Mouse (Mus musculus) embryonic fibroblast, embryonic 13.5 days (primary cell): ENCODE measurements around the gene Mien1. TPM values are rescaled to one million over a fixed set of nuclear protein-coding genes. Genes with fewer than 3 reads are reported as not detected.

Experiments
- H3K27ac ChIP-seq: 2 replicates; pipeline ENCODE4 v1.5.1; 2012; ENCODE audit warnings: low read length, control low read depth, inconsistent platforms; ENCODE audit not compliant: insufficient read depth
- H3K4me1 ChIP-seq: 2 replicates; pipeline ENCODE4 v1.6.1; 2011; ENCODE audit warnings: low read length; ENCODE audit not compliant: control insufficient read depth, insufficient read depth
- H3K4me3 ChIP-seq: 2 replicates; pipeline ENCODE4 v1.5.1; 2011; ENCODE audit warnings: mild to moderate bottlenecking, control low read depth, low read length; ENCODE audit not compliant: insufficient read depth
- CTCF ChIP-seq: IDR thresholded peaks from 2 replicates; pipeline ENCODE4 v1.5.1; 2011; ENCODE audit warnings: mild to moderate bottlenecking, control low read depth, low read length, moderate library complexity, borderline replicate concordance; ENCODE audit not compliant: insufficient read depth
- POLR2A ChIP-seq: IDR thresholded peaks from 2 replicates; pipeline ENCODE4 v1.6.1; 2011; ENCODE audit warnings: low read depth, mild to moderate bottlenecking, control low read depth, low read length, moderate library complexity
- polyA plus RNA-seq: library from polyadenylated mRNA; stranded (reverse); fragments of >200 nt; gene quantifications from 2 replicates; pipeline ENCODE4 v1.2.4, GENCODE M21; 2011; ENCODE audit warnings: low read depth; ENCODE audit not compliant: missing spikeins, insufficient read length

Gene Mien1
- polyA plus RNA-seq, 1 experiment, result 47.2 TPM

DNA sequence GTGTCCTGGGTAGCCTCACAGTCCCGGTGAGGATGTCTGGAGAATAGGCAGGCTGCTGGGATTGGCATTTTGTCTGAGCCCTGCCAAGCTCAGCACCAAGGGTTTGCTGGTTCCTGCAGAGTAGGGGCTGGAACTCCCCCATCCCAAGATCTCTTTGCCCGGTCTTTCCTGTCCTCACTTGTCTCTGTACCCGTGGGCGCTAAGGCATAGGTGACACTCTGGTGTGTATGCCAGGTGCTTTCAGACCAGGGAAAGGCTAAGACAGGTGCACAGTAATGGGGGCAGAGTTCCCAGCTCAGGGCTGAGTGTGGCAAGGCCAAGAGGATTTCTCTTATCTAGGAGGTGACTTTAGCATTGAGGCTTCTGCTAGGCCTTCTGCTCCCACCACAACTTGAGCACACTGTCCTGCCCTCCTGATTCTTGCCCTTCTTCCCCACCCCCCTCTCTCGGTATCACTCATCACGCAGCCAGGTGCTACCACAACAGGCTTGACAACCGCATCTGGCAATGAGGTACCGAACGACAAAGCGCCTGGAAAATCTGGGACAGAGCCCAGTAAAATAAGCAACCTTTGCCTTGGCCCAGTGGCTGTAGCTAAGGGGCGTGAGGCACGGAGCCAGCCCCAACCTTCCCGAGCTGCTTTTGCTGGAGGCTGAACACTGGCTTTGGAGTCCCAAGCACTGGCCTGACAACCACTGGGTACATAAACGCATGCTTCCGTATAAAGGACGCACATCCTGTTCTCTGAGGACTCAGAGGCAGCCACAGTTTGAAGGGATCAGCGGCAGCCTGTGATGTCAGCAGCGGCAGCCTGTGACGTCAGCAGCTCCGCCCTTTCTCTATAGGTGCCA, 11.4 kb upstream of the Mien1 start:
- no peak for TF ChIP-seq CTCF
- TF ChIP-seq POLR2A, result no peak
- Histone ChIP-seq H3K27ac (no peak overlapping the region), H3K4me1 (no peaks in the 10 kb centered on the region), H3K4me3 (no peak overlapping the region)

DNA sequence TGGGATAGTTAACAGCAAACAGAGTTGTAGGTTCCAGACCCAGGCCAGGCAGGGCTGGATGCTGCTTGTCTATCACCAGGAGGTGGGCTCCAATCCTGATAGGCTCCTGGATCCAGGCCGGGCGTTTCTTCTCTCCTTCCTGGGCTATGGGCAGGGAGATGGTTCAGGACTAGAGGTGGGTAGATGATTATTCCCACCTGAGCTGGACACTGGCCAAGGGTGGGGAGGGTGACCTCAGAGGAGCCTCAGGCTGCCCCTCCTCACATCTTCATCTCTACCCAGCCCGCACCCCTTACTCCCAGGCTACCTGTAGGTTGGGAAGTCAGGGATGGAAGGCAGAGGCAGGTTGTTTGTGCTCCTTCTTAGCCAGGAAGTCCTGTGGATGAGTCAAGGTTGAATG, 10.6 kb upstream of the Mien1 start:
- H3K4me3 ChIP-seq, result no peak overlapping the region
- H3K4me1 ChIP-seq, result no peaks in the 10 kb centered on the region
- no peak for TF ChIP-seq CTCF
- TF ChIP-seq POLR2A, result no peak
- H3K27ac ChIP-seq, result no peak overlapping the region

DNA sequence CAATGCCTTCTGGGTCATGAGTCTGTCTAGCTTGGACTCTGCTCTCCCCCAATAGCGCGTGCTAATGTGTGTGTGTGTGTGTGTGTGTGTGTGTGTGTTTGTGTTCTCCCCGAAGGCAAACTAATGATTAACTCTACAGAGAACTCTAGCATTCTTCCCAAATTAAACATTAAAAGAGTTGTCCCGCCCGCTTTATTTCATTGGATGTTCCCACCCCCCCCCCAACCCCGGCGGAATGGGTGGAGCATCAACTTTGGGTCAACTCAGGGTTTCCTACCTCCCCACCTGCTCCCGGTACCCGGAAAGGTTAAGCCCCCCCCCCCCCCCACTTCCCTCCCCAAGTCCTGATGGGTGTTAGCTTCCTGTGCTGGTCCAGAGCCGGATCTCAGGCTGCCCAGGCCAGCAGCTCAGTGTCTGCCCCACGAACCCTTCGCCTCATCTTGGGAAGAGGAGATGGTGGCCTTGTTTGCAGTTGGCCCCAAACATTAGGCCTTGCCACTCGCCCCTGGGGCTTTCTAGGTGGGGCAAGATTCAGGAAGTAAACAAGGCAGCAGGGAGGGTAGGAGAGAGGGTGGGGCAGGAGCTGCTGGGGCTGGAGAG, 9.5 kb upstream of the Mien1 start:
- Histone ChIP-seq H3K27ac (no peak overlapping the region), H3K4me1 (no peaks in the 10 kb centered on the region), H3K4me3 (no peak overlapping the region)
- no peak for TF ChIP-seq CTCF

DNA sequence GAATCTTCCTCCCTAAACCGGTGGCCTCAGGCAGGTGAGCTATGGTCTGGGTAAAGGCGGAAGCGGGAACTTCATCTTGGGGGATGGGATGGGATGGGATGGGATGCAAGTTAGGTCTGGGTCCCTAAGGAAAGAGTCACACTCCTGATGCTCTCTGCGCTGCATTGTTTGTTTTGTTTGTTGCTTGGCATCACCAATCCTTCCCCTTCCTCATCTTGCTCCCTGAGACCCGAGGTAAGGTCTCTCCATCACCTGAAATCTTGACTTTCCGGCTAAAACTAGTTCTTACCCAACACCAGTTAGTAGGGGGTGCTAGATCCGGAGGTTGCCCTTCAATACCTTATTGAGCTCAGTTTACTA, 8.7 kb upstream of the Mien1 start:
- TF ChIP-seq CTCF, result no peak
- TF ChIP-seq POLR2A, result no peak
- Histone ChIP-seq H3K4me1 (no peaks in the 10 kb centered on the region), H3K4me3 (no peak overlapping the region), H3K27ac (no peak overlapping the region)

DNA sequence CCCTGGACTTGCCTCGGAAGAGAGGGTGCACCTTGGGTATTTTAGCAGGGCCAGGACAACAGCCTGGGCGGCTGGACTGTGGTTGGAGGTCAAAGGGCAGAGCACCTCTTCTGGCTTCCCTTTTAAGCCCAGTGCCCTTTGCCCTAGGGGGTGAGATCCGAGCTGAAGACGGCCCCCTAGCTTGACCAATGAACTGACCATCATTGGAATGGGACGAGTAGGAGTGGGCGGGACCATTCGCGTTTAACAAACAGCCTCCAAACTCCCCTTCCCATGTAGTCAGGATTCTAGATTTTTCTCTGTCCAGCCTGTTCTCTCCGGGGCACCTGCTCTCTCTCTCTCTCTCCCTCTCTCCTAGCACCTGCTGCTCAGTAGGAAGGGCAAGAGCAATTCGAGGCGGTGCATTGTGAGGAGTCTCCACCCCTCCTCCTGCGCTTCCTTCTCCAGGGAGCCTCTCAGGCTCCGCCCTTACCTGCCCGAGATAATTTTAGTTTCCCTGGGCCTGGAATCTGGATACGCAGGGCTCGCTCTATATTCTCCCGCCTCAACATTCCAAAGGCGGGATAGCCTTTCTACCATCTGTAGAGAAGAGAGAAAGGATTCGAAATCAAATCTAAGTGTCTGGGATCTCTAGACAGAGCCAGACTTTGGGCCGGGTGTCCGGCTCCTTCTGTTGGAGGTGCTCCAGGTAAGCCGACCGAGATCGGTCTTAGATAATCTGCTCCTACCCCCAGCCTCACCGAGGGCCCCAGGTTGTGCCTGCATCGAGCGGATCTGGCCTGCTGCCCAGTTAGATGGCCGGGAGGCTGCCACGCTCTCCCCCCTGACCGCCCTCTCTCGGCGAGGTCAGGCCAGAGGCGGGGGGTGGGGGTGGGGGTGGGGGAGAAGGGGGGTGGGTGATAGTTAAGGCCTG, 8.0 kb upstream of the Mien1 start:
- Histone ChIP-seq H3K4me3 (no peak overlapping the region), H3K4me1 (no peaks in the 10 kb centered on the region), H3K27ac (no peak overlapping the region)
- no peak for TF ChIP-seq POLR2A

DNA sequence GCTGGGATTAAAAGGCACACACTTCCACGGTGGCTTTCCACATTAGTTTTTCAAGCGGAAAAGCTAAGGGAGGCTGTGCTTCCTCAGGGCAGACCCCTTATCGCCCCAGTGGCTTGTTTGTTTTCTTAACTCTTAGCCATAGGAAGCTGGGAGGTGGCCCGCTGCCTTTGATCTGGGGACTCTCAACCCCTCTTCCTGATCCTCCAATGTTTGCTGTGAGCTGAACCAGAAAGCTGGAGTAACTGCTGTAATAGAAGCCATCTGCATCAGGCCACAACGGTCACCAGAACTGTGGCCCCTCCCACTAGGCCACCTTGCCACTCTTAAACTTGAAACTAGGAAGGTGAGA, 7.4 kb upstream of the Mien1 start, which contains the start of gene Grb7:
Gene Grb7 (plus strand): TSS at position 182 of the 349 bp plus-strand sequence.
- TF ChIP-seq CTCF (no peak), POLR2A (no peak)
- no peak within 1 kb of the TSS for H3K4me3 ChIP-seq
- no peaks in the 10 kb centered on the region for H3K4me1 ChIP-seq
- no peak within 1 kb of the TSS for H3K27ac ChIP-seq

DNA sequence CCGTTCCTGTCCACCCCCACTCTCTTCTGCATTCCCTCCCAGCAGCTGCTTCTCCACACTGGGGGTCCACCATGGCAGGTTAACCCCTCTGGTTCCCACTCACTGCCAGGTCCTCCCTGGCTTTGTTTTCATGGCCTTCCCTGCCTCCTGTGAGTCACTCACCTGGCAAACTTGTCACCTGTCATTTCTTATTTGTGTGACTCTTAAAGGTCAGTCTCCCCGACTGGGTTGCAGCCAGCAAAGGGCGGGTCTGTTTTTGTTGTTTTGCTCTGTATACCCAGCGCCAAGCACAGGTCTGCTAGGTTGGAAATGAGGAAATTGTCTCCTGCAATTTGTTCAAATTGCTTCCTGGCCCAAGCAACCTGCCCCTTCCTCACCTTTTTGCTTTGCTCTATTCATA, 6.9 kb upstream of the Mien1 start:
- no peak overlapping the region for H3K4me3 ChIP-seq
- no peak overlapping the region for H3K27ac ChIP-seq
- no peaks in the 10 kb centered on the region for H3K4me1 ChIP-seq
- TF ChIP-seq POLR2A (no peak), CTCF (no peak)

DNA sequence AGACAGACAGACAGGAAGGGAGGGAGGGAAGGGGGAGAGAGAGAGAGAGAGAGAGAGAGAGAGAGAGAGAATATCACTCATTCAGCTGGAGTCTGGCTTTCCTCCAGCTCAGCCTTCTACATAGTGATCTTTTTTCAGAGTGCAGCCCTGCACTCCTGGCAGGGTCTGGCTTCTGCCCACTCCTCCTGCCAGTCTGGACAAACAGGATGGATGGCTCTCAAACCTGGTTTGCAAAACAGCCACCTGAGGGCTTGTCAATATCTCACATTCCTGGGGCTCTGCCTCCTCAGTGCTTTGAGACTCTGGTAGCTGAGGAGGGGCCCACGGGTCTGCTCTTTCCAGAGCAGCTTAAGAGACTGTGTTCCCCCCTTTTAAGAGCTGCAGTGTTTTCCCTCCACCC, 6.4 kb upstream of the Mien1 start:
- TF ChIP-seq CTCF (no peak), POLR2A (no peak)
- Histone ChIP-seq H3K27ac (no peak overlapping the region), H3K4me1 (no peaks in the 10 kb centered on the region), H3K4me3 (no peak overlapping the region)

DNA sequence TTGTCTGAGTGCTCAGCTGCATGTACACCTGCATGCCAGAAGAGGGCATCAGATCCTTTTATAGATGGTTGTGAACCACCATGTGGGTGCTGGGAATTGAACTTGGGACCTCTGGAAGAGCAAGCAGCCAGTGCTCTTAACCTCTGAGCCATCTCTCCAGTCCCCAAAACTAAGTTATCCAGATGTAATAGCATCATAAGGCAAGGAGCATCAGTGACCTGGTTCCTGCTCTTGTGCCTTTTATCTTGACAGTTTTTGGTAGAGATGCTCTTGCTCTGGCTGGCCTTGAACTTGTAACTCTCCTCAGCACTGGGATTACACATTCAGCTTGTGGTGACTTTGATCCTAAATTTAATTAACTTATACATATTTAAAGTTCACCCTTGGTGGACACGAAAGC, 4.9 kb upstream of the Mien1 start:
- Histone ChIP-seq H3K4me3 (no peak overlapping the region), H3K27ac (no peak overlapping the region), H3K4me1 (no peaks in the 10 kb centered on the region)
- TF ChIP-seq CTCF, result no peak
- no peak for TF ChIP-seq POLR2A

DNA sequence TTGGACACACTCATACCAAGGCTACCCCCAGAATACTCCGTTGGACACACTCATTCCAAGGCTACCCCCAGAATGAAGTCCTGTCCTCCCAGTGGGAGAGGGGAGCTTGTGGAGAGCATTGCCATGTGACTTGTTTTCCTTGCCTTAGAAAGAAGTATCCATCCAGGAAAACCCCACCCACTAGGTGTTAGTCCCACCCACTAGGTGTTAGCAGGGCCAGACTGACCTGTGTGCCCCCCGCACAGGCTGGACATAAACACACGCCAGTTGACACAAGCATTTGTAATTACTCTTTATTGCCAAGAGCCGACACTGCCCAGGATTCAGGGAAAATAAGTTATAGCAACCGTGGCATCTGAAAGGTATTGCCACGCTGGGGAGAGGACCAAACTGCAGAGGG, 1.4 kb downstream of the Mien1 start:
- TF ChIP-seq POLR2A (no peak), CTCF (no peak)
- H3K4me1 ChIP-seq, result 0 out of 2 replicates have a peak, but pooled peaks cover 4% of the 10 kb centered on the region
- H3K4me3 ChIP-seq, result no peak overlapping the region
- no peak overlapping the region for H3K27ac ChIP-seq
